Mouse (Mus musculus) ovary, adult 18-20 months (tissue): Measurements from ENCODE around the gene Trim69.

Experiments used
- DNase-seq: peaks from one replicate; pipeline ENCODE4 v3.0.0; 2022; ENCODE audit warnings: low spot score, mixed read lengths

Gene Trim69

DNA sequence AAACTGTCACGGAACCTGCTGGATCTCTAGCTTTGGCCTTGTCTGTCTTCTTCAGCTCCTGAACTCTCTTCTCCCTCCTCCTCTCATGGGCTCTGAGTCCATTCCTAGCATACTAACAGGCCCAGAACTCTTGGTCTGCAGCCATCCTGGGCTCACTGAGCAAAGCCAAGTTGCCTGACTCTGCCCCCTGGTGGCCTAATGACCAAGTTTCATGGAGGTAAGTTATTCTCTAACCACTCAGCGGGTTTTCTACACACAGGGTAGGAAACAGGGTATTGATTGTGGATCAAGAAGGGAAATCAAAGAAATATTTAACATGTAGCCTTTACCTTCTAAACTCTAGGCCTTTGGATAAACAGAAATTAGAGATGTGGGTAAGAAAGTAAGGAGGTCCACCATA, at the start of gene Trim69:
Gene Trim69 (plus strand): TSS at position 21 of the 400 bp plus-strand sequence.
- peak; percentile 27 for DNase-seq

DNA sequence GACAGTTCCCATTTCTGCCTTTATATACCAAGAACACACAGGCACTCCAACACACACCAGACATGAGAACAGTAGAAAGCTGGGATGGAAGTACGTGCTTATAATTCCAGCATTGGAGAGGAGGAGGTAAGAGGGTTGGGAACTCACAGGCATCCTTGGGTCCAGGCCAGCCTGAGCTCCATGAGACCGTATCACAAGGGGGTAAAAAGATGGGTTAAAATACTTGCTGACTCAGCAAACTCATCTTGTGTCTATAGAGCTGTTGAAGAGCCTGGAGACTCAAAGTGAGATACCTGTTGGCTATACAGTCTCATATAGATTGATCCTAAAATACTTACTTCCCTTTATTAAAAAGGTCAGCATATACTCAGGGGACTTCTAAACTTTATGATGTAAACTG, 43.6 kb upstream of the Trim69 start:
- no peak for DNase-seq

DNA sequence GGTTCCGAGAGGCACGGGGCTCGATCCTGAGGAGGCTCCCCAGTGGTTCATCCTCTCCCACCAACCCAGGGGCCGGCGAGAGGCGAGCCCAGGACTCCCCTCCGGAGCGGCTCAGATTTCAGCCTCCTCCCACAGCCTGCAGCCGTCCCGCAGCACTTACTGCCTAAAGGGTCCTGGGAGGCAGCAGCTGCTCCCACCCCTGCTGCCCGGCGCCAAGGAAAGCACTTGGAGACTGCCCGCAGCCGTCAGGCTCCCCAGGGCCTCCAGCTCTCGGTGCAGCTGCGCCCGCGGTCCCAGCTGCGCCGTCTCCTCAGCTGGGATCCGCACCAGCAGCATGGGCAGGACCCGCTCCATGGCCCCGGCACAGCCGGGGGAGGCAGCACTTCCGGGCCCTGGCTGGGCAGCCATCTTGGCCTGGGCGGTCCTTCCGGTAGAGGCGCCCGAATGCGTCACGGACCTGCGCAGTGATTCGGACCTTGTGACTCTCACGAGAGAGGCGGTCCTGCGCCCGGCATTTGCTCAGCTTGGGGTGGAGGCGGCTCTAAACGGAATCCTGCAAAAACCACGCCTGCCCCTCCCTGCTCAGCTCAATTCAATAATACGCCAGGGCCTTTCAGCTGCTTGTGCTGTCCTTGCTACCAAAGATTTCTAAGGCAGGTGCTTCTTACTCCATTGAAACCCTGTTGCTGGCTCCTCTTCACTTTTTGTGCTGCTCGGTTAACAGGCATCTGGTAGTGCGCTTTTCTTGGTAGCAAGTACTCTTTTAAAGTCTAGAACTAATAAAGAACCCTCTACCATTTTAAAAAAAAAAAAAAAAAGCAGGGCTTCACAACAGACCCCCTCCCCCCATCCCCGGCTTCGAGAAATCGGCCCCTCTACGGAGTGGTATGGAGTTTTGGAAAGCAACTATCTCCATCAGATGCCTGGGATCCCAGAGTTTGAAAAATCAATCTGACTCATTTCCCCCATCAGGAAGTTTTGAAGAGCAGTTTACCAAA, 42.2 kb upstream of the Trim69 start, which contains the start of gene Spg11:
Gene Spg11 (minus strand): TSS at position 426 of the 998 bp plus-strand sequence.
- peak; percentile 96 for DNase-seq

DNA sequence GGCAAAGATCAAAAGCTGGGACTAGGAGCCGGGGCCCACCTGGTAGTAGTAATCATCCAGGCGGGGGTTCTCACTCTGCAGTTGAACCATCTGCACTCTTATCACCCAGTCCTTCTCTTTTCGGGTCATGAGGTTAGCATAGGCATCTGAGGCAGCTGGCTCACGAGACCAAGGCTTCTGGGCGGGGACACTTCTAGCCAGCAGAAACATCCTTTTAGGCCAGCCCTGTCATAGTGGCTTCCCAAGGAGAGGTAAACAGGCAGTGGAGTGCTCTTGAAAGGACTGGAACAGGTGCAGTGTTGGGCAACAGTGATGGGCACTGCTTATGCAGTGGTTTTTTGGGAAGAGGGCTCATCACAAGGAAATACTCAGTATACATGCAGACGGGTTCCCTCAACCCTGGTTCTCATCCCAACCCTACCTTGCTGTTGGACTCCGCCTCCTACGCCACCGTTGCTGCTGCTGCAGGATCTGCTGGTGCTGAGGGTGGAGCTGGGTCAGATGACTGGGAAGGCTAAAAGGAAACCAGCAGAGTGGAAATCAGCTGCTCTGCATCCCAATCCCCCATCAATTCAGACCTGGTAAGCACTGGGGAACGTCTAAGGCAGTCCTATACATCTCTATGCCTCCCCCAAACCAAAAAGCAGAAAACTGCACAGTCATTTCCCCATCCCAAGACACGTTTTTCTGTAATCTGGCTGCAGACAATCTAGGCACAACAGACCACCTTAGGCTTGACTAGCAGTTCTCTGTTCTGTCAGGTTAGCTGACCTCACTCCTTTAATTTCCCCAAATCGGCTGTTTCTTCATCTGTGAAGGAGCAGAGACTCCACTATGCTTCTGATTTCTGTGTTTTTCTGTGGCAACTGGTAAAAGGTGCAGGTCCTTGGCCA, 34.6 kb upstream of the Trim69 start:
- no peak for DNase-seq

DNA sequence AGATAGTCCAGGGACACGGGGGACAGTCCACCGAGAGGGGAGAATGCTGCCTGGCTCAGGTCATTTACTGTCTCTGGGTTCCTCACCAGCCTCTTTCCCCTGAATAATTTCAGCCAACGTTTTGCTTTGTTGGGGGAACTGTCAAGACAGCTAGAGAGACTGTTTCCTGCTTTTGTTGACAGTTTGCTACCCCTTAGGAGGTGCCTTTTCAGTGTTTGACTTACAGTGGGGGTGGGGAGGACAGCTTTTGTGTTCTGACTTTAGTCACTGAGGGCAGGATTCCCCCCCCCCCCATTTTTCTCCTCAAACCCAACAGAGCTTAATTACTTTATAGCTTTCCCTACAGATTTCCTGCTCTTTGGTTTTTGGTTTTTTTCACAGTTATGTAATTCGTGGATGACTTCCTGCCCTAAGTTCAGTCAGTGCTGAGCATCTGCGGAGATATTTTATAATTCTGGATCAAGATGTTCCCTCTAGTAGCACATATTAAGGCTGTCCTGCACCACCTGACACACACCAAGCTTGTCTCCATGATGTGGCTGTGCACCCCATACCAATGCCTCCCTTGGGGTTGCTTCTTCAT, 33.6 kb upstream of the Trim69 start:
- DNase-seq: no peak

DNA sequence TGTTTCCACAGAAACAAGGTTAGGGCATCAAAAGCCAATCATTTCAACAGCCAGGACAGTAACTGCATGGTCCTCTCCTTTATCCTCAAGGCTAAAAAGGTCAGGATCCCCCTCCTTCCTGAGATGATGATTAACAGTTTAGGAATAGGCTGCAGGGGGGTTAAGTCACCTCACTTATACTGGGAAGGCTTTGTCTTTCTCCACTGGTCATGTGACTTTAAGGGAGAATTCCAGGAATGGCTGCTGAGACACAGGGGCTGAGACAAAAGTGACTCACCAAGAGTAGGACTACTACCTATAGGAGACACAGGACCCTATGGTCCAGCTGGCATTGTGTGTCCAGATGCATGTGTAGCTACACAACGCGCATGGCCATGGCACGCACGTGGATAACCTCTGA, 32.9 kb upstream of the Trim69 start:
- no peak for DNase-seq

DNA sequence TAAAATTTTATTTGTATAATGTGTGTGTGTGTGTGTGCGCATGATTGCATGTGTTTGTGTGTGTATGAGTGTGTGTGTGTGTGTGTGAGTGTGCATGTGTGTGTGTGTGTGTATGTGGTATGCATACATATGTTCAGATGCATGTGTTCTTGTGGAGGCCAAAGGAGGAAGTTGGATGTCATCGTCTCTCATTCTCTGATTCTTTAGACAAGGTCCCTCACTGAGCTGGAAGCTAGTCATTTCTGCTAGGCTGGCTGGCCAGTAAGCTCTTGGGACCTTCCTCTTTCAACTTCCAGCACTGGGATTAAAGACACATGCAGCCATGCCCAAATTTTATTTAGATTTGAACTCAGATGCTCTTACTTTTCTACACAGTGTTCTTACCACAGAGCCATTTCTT, 28.4 kb upstream of the Trim69 start:
- no peak for DNase-seq

DNA sequence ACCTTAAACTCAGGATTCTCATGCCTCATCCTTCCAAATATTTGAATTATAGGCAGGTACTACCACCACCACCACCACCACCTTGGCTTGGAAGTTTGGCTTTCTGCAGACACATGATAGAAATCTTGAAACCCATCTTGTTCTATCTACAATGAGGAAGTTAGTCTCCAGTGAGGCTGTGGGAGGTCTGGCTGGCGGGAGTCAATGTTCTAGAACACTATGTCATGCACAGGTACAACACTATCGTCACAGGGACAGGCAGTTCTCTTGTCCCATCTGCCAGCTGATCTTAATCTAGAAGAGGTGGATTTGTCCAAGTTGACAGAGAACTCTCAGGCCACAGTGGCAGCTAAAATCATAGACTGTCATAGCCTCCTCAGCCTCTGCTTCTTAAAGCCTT, 27.9 kb upstream of the Trim69 start:
- DNase-seq: no peak

DNA sequence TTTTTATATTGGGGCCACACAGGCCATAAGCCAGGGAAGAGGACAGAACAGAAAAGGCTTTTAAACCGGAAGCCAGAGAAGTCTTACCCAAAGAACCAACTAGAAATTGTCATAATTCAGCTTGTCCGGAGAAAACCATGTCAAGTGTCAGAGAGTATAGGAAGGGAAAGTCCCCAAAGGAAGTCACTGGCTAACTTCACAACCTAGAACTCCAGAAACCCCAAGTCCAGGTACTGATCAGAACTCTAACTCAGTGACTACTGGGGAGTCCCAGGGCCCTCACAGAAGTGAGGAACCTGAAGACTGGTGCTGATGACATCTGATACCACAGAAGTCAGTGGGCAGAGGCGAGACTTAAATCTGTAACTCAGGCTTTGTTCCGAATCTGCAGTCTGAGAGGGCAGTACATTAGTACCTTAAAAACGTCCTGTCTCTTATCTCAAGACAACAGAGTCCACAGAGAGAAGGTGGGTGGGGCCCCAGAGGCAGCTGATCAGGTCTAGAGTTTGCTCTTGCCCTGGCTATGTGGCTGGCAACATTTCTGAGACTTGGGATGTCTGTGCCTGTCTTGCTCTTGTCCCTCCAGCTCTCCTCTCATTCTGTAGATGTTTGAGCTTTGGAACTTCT, 22.5 kb upstream of the Trim69 start:
- no peak for DNase-seq

DNA sequence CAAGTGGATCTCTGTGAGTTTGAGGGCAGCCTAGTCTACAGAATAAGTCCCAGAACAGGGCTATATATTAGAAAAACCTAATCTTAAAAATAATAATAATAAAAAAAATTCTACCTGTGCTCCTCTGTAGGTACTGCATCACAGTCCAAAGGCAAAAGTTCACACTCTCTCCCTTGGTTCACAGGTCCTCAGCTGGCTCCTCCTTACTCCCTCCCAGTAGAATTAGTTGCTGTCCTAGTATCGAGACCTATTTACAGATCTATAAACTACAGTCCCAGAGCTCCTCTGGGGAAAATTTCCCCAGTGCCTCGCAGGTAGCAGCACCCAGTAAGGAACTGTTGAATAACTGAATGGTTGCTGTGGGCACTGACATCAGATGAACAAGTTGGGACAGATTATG, 19.7 kb upstream of the Trim69 start:
- no peak for DNase-seq

DNA sequence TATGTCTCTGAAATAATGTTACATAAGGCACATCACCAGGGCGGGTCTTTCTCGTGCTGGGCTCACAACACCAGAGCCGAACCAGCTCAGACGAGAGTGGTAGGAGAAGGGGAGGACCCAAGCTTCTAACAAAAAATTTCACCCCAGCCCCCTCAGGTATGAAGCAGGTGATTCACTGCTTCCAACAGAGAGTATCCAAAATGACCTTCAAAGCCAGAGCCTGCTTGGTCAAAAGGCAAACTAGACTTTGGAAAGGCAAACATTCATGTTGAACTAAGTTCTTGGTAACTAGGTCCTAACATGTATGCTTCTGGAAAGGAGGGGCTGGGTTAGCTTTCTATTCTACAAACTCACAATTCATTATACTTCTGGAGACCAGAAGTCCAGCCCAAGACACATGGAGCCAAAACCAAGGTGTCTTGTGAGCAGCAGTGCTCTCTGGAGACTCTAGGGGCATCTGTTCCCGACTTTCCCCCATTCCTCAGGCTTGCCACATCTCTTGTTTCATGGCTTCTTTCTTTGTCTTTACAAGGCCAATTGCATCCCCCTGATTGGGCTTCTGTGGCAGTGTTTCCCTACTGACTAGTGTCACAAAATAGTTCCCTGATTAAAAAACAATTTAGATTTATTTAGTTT, 19.1 kb upstream of the Trim69 start:
- DNase-seq: no peak

DNA sequence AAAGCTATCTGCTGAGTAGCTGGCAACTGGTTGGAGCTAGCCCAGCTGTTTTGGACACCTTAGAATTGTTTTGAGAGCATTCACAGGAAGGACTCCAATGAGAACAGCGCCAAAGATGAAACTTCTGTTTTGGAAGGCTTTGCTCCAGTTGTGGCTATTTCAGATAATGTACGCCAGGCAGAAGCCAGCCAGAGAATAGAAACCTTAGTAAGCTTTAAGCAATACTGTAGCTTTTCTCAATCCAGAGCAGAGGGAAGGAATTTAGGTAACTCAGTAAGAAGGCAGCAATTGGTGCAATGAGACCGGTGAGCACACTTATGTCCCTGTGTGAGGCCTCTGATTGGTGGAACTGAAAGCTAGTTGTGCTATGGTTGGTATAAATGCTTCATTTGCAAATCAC, 17.4 kb upstream of the Trim69 start:
- no peak for DNase-seq

DNA sequence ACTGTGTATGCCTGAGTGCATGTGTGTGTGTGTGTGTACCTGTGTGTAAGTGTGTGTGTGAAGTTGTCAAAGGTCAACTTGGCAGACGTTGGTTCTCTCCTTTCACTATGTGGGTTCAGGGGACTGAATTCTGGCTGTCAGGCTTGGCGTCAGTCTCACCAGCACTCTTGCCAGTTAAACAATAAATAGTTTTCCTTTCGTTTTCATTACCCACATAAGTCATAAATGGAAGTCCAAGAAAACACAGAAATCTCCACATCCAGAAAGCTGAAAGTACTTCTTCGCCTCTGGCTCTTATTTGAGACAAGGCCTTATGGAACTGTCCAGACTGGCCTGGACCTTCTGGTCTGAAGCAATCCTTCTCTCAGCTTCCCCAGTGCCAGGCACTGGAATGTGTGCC, 14.7 kb upstream of the Trim69 start:
- no peak for DNase-seq

DNA sequence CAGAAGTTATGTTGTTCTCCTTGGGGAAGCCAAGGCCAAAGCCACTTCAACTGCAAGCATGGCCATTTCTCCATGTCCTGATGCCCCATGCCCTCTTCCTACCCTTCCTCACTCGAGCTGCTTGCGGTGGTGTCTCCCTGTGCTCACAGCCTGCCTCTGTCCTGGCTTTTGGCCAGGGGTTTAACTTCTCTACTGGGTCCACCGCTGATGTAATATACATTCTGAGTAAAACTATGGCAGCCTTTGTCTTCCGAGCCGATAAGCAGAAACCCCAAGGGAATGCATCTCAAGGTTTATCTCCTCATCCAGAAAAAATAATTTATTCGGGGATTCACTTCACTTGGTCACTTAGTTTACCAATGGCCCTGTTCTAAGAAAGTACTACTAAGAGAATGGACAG, 13.8 kb upstream of the Trim69 start:
- no peak for DNase-seq

DNA sequence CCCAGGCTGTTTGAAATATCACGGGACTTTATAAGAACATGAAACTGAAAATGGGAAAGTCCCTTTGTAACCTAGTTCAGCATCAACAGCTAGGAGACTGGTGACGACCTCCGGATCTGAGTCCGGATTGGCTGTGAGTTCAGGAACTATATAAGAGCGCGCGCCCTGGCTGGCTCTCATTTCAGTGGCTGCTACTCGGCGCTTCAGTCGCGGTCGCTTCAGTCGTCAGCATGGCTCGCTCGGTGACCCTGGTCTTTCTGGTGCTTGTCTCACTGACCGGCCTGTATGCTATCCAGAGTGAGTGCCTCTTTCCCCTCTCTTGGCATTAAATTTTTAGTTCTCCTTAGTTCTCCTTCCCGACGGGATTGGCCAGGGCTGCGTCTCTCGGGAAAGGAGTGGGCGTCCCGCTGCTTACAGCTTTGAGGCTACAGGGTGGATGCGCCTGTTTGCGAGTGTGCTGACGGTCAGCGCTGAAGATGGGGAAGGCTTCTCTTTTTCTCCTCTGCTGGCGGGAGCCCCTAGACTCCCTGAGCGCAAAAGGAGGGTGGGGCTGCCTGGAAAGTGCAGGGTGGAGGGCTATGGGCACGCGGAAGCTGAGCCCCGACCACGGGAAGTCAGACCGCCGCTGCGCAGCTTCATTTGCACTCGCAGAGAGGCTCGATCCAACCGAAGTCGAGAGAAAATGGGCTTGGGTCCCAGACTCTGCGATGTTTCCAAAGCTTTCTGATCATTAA, 12.8 kb upstream of the Trim69 start, which contains the start of gene B2m:
Gene B2m (plus strand): TSS at position 179 of the 734 bp plus-strand sequence.
- DNase-seq: peak; percentile 86

DNA sequence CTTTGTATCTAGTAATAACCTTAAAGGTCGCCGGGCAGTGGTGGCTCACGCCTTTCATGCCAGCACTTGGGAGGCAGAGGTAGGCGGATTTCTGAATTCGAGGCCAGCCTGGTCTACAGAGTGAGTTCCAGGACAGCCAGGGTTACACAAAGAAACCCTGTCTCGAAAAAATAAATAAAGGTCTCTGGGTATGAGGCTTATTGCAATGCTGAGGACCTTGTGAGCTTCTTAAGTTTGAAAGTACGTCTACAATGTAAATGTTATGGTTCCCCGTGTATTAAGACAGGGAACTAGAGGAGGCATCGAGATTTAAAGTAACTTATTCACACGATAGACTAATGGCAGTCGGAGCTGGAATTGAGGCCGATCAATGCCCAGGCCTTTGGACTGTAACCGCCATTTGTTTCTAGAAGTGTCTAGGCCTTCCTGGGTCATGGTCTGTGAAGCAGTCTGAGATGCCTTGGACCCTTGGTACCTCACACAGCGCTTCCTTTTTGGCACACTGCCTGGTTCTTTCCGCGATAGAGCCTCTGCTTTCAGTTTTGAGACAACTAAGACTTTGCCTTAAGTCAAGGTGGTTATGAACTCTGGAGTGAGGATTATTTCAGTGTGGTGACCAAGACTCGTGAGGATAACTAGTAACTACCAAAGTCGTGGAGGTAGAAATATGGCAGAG, 12.1 kb upstream of the Trim69 start:
- DNase-seq: peak; percentile 37

DNA sequence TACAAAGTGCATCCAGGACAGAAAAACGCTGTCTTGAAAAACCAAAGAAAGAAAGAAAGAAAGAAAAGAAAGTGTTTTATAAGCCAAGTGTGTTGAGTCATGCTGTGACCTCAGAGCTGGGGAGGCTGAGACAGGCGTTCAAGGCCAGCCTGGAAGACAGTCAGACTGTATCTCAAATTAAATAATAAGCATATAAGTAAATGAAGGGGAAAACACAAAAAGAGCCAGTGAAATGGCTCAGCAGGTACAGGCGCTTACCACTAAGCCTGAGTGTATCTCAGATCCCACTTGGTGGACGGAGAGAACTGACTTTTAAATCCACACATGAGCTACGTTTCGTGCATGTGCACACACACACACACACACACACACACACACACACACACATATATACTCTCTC, 11.2 kb upstream of the Trim69 start:
- no peak for DNase-seq

DNA sequence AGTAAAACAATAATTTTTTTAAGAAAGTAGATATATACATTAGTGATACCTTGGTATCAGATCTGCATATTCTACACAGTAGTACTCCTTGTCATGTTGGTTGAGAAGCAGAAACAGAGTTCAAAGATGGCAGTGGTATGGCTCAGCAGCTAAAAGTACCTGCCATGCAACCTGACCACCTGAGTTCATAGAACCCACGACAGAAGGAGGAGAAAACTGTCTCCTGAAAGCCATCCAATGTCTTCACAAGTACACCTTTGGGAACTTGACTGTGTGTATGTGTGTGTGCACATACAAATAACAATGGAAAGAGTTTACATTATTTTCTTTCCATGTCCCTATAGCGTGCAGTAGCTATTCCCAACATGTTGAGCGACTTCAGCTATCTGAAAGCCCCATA, 10.8 kb upstream of the Trim69 start:
- DNase-seq: no peak

DNA sequence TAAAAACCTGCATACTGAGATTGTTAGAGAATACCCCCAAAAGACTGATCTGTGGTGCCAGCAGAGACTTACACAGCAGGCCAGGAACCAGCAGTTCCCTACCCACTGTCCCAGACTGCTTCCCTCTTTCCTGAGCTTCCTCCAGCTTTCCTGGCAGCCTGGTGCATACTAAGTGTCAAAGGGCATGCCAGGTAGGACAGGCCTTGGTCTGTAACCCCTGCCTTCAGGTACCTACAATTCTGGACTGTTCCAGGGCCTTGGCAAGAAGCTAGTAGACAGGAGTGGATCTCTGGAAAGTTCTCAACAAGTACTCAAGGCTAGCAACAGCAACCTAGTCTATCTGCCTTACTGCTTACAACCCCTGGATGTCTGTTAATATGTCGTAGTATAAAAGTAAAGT, 9.3 kb upstream of the Trim69 start:
- DNase-seq: no peak

DNA sequence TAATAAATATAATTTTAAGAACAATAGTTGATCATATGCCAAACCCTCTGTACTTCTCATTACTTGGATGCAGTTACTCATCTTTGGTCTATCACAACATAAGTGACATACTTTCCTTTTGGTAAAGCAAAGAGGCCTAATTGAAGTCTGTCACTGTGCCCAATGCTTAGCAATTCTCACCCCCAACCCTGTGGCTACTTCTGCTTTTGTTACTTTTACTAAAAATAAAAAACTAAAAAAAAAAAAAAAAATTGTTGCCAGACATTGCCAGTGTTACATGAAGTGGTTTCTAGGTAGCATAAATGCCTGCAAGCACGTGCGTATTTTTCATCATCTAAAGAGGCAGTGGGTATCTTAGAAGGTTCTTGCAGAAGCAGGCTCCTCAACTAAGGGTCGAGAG, 7.7 kb upstream of the Trim69 start:
- no peak for DNase-seq
